Mouse (Mus musculus): ENCODE measurements around the gene Sergef.

The Sergef gene

DNA sequence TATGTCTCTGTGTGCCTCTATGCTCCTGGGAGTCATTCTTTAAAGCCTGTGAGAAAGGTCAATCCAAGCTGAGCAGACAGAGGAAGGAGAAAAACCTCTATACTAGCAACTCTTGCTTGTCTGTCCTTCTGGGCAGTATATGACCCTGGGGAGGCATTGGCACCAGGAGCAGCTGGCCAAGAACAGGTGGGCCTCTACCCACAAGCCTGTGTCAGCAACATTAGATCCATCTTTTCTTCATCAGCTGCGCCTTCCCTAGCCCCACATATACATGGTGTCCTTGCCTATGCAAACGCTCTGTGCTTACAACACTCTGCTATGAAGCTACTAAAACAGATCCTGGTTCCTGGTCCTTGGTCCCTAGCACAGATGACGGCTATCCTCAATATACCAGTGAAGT is 97.5 kb downstream of the Sergef start:
- no peak for DNase-seq (ENCODE audit: low spot score in 2 of 2)

DNA sequence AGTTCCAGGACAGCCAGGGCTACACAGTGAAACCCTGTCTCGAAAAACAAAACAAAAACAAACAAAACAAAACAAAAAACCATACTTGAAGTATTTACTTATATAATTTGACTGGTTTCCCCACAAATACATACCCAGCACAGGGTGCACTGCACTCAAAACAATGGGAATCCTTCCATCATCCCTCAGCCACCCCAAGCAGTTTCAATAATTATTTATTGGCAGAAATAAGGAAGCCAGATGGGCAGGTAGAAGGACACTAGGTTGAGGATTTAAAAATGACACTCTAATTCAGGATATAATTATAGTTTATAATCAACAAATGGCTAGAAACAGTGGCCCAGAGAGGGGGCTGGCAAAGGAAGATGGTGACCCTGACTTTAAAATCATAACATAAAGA is 99.0 kb downstream of the Sergef start:
- no peak for DNase-seq (ENCODE audit: low spot score in 2 of 2)

DNA sequence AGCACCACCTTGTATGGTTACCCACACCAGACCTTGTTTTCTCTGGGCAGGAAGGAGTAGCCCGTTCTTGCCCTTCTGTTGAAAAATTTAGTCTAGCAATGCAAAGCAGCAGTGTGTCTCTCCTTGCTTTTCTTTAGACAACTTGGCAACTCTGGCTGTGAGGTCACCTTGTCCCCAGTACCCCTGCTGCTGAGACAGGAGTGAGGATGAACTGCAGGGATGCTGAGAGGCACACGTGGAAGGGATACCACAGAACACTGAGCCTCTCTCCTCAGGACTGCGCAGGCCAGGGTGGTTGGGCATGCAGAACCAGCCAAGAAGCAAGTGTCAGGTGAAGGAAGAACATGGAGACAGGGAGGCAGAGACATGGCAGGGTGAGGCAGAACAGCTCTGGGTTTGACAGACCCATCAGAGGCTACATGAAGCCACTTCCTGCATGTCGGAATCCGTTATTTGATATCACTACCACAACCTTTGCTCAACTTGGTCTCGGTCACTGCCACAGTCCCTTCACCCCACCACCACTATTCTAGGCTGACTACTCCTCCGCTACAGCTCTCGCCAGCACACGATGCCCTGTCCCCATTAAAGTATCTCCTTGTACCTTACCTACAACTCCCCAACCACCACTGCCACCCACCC is 103.0 kb downstream of the Sergef start:
- DNase-seq (ENCODE audit: low spot score in 2 of 2), result no peak

DNA sequence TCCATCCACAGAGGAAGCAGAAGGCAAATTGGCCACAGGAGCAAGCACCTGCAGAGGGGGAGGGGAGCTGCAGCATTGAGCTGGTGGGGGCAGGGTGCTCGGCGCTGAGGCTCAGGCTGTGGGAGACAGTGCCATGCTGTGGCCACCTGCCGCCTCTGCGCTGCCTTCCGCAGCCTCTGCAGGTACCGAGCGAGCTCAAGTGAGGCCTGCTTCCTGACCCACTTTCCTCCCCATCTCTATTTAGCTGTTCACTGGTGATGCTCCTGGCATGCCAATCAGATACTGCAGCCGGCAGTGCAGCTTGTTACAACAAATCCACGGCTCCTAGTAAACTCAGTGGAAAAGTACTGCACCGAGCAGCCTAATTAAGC is 104.2 kb downstream of the Sergef start:
- no peak for DNase-seq (ENCODE audit: low spot score in 2 of 2)

DNA sequence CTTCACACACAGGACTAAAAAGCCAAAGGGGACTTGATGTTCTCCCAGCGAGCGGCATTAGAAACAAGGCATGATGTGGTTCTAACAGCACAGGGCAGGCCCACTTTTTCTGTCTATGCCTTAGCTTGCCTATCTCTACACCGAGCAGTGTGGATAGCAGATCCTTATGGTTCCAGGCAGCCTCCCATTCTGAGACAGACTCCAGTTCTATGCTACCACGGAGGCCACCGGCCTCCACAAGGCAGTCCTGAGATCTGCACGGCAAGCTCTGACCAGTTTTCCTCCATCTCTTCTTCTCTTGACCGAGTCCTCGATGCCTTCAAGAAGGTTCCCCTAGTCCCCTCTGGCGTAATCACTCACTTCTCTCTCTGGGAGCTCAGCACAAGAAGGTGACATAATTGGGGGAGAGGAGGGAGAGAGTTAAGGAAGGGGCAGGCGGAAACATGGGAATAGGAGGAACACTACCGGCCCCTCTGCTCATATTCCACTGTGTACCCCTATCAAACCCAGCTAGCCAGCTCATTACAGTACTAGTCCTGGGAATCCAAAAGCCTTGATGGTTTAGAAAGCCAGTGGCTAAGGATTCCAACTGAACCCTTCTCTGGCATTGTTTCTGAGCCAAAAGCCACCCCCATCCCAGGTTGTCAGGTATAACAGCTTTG is 104.7 kb downstream of the Sergef start:
- no peak for DNase-seq (ENCODE audit: low spot score in 2 of 2)

DNA sequence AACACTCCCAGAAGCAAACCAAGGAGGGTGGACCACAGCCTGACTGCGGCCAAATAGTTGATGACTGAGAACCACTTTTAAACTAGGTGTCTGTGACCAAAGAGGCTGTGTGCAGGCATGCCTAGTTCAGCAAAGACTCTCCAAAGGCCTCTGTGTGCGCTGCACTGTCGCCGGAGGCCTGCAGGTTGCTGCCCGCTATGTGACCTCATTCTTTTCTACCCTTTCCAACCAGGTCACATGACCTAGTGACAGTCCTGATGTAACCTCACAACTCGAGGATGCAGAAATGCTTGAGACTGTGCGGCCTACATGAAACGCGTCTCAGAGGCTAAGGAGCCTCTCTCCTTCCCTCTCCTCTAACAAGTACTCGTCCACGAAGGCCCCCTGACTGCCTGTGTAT is 106.1 kb downstream of the Sergef start:
- DNase-seq (ENCODE audit: low spot score in 2 of 2), result no peak

DNA sequence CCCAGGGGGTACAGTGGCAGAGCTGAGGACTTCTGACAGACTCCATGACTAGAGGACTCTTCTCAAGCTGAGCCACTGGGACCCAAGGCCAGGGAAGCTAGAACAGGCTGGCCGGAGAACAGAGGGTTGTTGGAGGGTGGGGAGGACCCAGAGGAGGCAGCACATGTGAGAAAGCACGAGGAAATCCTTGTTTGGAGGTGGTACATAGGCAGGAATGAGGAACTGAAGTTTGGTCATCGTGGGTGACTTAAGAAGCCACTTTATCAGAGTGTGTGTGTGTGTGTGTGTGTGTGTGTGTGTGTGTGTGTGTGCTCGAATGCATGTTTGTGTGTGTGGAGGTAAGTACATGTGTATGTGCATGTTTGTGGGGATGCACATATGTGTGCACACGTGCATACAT is 108.3 kb downstream of the Sergef start:
- no peak for DNase-seq (ENCODE audit: low spot score in 2 of 2)

DNA sequence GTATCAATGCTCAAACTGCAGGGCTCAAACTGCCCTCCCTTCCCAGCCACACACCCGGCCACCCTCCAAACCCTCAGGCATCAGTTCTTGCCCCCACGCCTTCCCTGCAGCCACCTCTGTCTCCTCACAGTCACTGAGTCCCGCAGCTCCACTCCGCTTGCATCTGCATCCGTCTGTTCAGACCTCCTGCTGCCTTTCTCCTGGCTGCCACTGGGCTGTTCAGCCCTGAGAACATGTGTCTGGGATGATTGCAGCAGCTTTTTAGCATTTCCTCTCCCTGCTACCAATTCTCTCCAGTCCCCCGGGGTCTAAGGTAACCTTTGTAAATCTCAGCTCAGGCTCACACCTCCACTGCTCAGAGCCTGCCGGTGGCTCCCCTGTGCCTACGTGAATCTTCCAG is 109.7 kb downstream of the Sergef start:
- DNase-seq (ENCODE audit: low spot score in 2 of 2), result no peak

DNA sequence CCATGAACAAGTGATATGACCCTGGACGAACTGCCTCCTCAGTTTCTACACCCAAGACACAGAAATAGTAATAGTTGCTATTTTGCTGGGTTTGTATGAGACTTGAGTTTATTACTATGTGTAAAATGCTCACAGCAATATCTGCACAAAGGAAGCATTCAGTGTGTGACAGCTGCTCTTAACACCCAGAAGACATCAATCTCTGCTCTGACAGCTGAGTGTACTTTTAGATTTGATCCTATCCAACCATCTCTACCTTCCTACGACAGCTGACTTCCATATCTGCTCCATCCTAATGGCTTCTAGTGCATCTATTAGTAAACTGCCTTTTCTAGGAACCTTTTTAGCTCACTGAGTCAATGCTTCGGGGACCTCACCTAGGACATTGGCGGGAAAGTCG is 110.3 kb downstream of the Sergef start:
- no peak for DNase-seq (ENCODE audit: low spot score in 2 of 2)

DNA sequence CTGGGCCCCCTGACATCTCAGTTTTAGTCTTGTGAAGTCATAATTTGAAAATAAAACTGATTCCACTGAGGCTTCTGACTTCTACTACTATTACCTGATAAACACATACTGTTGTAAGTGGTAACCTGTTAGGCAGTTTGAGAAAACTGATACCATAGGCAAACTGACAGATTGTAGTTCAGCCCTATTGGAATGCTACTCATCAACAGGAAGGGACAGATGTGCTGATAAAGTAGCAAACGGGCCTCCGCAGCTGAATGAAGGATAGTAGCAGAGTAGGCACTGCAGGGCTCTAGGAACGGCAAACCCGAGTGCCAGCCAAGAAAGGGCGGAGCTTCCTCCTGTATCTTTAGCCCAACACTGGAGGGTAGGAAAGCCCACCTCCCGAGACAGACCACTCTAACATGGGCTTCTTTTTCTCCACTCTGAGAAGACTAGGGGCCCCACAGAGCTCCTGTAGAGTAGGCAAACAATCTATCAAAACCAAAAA is 112.9 kb downstream of the Sergef start:
- DNase-seq (ENCODE audit: low spot score in 2 of 2), result no peak

DNA sequence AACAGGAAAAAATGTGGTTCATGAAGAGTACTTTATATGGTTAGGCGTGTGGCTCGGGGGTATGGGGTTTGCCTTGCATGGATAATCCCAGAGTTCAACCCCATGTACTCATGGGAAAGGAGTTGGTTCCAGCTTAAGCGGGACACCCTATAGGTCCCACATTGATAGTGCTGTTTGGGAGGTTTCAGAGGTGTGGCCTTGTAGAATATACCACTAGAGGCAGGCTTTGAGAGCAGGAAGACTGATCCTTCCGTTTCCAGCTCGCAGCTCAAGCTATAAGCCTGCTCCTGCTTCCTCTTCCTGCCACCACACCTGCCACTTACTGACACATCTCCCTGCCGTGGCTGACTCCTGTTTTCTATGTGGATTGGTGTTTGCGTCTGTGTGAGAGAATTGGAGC is 116.4 kb downstream of the Sergef start:
- DNase-seq (ENCODE audit: low spot score in 2 of 2), result no peak

DNA sequence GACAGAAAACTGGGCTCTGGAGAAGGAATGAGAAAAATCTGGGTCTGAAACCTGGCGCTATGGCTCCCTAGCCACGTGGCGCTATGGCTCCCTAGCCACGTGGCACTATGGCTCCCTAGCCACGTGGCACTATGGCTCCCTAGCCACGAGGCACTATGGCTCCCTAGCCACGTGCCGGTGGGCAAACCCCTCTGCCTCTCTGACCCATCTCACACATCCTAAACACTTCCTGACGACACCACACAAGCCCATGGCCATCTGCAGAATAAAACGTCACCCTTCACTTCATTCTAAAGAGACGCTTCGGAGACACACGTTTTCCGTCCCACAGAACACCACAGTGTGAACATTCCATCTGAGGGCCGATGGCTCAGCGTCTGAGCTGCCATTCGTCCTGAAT is 117.8 kb downstream of the Sergef start:
- no peak for DNase-seq (ENCODE audit: low spot score in 2 of 2)

DNA sequence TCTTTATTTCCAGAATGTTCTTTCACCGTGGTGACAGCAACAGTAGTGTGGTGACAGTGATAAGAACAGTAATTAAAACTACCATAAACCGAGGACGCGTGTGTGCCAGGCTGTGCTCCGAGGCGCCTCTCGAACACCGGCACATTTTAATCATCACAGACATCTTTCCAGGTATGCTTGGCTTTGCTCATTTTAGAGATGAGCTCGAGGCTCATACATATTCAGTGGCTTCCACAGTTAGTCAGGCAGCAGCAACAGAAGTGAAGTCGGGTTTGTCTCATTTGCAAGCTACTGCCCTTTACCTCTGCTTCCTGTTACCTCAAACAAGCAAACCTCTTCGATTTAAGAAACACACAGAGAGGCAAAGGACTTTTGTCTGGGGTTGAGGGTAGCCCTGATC is 120.5 kb downstream of the Sergef start:
- no peak for DNase-seq (ENCODE audit: low spot score in 2 of 2)

DNA sequence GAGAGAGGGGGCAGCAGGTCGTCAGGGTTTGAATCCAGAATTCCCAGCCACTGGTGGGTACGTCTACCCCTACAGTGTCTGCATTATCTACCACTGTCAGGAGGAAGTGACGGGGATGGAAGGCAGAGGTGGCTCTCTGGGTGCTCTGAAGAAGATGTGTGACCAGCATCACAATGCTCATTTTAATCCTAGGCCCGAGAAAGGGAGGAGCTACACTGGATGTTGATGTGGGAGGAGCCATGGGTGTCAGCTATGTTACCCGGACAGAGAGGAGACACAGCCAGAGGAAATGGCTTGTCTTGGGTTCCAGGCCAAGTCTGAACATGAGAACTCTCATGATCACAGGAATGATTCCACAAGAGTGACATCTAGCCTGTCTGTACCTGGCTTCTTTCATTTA is 122.4 kb downstream of the Sergef start:
- no peak for DNase-seq (ENCODE audit: low spot score in 2 of 2)

DNA sequence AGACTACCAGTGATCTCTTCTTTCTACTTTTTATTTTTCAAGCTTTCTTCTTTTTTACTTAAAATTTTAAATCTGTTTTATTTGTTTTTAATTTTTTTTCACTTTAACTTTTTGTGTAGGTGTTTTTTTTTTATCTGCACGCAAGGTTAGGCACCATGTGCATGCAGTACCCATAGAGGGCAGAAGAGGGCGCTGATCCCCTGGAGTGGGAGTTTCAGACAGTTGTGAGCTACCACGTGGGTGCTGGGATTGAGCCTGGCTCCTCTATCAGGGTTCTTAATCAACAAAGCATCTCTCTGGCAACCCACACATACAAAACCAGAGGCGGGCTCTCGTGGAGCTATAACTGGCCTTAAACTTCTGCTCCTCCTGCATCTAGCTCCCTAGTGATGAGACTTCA is 123.6 kb downstream of the Sergef start:
- no peak for DNase-seq (ENCODE audit: low spot score in 2 of 2)

DNA sequence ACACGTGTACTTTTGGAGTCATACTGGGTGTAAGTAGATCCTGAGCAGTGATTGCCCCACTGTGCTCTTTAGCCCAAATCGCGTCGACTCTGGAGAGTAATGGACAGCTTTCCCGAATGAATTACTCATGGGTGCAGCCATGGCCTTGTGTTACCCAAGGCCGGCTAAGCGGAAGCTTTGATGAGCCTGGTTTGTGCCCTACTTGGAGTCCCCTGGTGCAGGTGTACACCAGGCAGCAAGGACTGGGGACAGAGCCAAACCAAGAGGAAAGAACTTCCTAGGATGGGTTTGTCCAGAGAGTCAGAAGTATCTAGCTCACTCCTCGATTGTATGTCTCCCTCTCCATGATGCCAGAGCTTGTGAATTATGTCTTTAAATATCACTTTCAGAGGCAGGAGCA is 124.6 kb downstream of the Sergef start:
- no peak for DNase-seq (ENCODE audit: low spot score in 2 of 2)

DNA sequence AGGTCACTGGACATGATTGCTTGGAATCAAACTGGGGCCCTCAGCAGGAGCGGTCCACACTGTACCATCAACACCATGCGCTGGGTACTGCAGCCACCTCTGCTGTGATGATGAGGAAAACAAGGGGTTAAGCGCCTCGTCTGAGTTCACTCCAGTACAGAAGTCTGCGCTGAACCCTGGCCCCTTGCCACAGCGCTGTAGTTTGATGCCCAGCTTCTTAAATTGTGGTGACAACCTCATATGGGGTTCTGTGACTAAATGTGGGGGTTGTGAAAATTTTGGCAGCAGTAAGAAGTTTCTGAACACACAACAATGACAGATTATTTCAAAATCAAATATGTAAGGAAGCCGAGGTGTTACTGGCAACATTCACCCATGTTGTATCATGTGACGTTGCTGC is 126.0 kb downstream of the Sergef start:
- DNase-seq (ENCODE audit: low spot score in 2 of 2), result no peak

DNA sequence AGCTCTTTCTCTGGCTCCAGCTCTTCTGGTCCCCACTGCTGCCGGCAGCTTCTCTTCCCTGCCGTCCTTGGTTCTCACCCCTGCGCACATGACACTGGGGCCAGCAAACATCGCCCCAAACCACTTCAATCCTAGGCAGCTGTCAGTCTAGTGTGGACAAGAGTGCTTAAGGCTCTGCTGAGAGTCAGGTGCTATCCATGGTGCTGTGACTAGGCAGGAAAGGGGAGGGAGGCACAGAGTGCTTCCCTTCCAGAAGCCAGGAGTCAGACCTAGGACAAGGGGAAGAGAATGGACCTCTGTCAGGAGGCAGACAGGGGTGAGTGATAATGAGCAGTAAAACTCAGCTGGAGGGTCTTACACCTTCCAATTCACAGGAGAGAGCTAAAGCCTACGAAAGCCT is 126.8 kb downstream of the Sergef start:
- DNase-seq (ENCODE audit: low spot score in 2 of 2), result no peak

DNA sequence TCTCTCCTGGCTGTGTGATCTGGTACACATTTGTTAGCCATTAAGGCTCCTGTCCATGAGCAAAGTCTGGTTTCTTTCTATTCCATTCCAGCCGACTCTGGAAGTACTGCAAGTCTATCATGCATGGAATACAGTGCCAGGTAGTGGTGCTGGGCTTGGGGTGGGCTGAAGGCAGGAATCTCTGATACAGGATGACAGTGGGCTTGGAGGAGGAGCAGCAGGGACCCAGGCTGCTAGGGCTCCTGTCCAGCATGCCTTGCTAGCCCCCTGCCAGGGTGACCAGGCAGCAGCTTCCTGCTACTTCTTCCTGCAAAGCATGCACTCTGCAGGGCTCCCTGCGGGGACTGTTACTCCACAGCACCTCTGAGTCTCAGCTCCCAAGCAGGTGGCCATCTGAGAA is 128.8 kb downstream of the Sergef start:
- no peak for DNase-seq (ENCODE audit: low spot score in 2 of 2)

DNA sequence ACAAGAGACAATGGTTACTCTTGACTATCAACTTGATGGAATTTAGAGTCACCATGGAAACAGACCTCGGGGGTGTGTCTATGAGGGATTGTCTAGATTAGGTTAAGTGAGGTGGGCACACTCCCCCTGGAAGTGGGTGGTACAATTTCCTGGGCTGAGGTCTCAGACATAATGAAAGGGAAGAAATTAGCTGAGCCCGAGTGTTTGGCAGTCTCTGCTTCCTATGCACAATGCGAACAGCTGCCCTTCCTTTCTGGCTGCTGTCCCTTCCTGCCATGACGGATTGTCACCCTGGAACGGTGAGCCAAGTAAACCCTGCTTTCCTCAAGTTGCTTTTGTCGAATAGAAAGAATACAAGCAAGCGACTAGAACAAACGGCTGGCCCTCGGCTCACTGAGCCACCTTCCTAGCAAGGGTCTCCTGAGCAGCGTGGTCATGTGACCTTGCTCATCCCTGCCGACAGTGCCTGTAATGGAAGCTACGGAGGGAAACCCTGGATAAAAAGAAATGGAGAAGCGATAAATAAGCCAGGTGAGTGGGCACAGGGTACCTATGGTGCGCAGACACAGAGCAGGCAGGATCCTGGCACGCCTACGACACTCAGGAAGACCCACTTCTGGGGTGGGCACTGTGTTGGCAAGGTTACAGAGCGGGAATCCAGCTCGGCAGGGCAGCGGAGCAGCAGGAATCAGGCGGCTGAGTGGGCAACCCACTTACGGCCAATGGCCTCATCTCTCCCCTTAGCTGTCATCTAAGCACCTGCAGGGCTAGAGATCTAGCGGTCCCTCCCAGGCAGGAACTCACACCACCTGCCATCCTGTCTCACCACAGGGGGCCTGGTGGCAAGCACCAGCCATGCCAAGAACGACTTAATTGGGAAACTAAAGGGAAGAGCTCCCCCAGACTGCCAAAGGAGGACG is 130.0 kb downstream of the Sergef start:
- DNase-seq (ENCODE audit: low spot score in 2 of 2), result no peak

DNA sequence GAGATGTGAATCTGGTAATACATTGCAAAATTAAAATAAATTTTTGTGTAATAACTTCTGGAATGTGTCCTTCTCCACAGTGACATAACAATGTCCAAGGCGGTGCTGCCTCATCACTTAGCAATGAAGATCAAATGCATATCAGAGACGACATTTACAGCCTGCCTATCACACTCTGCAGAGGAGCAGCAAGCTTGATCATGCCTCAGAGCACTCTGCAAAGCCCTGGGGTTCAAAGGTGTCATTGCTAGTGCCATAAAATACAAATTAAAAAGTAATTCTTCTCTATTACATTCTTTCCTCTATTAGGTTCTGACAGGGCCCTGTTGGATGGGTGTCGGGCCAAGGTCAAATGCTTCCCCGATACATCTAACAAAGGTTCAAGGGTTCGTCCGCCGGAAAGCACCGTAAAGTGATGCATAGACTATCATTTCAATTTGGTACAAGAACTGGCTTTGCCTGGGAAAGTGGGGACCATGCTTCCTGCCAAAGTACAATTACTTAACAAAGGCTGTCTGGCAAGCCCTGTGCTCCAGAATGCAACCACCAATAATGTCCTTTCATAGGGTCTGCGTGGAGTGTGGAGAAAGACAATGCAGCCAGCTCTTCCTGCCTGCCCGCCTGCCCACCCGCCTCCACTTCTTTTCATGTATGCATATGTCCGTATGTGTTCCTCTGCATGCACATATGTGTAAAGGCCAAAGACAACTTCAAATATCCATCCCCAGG is 130.9 kb downstream of the Sergef start:
- DNase-seq (ENCODE audit: low spot score in 2 of 2), result no peak

DNA sequence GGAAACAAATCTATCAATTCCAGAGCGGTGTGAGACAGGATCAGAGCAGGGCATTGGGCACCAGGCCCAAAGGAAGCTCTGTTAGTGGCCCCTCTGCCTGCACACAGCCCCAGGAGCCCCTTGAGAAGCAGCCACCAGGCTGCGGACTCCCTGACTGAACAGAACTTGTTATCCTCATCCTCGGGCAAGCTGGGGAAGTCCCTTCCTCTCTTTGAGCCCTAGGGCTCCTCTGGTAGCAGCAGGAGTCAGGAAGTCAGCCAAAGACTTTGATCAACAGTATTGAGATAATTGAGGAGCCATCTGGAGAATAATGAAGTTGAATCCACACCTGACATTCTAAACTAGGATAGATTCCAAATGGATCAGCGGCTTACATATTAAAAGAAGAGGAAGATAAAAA is 135.4 kb downstream of the Sergef start:
- DNase-seq (ENCODE audit: low spot score in 2 of 2), result no peak
